Mouse (Mus musculus): ENCODE results near the gene Pip5k1b. TPM values are rescaled to one million over a fixed set of nuclear protein-coding genes. Genes with fewer than 3 reads are reported as not detected.

Gene Pip5k1b
- polyA plus RNA-seq, 1 experiment: 0.68 TPM

- TF ChIP-seq CTCF (IDR thresholded peaks at IDR 0.05; ENCODE audit: control insufficient read depth, insufficient read depth, insufficient read length): no peak
- TF ChIP-seq FOSL1 (IDR thresholded peaks at IDR 0.05; ENCODE audit: insufficient read depth, low read length, poor library complexity, severe bottlenecking): no peak
- TF ChIP-seq MAX (IDR thresholded peaks at IDR 0.05): no peak
- TF ChIP-seq USF1 (IDR thresholded peaks at IDR 0.05; ENCODE audit: low read depth): no peak
- TF ChIP-seq MYOD1 (IDR thresholded peaks at IDR 0.05; ENCODE audit: control insufficient read depth, insufficient read length, low read depth): no peak
- no peak for TF ChIP-seq CEBPB (IDR thresholded peaks at IDR 0.05; ENCODE audit: low read depth)
- no peak for TF ChIP-seq MYOG (IDR thresholded peaks at IDR 0.05; ENCODE audit: control insufficient read depth, extremely low read depth, insufficient read length)
- Histone ChIP-seq H3K4me3 (ENCODE audit: insufficient read depth, poor library complexity, severe bottlenecking) (no peak overlapping the region), H3ac (ENCODE audit: control insufficient read depth, insufficient read length, low read depth) (no peak overlapping the region), H3K79me2 (ENCODE audit: control insufficient read depth, insufficient read depth) (no peaks in the 10 kb centered on the region), H3K36me3 (ENCODE audit: control insufficient read depth, insufficient read depth) (no peaks in the 10 kb centered on the region), H3K27me3 (ENCODE audit: control insufficient read depth, insufficient read depth, insufficient read length) (no peaks in the 10 kb centered on the region), H3K79me3 (ENCODE audit: low read depth) (no peaks in the 10 kb centered on the region)
These were observed 20.5 kb upstream of the Pip5k1b start for GRCm38 (mm10) chr19:24576125-24576524.

GRCm38 (mm10) chr19:24571756-24572181, 16.1 kb upstream of the Pip5k1b start:
- Histone ChIP-seq H3K4me3 (ENCODE audit: insufficient read depth, poor library complexity, severe bottlenecking) (no peak overlapping the region), H3K27me3 (ENCODE audit: control insufficient read depth, insufficient read depth, insufficient read length) (no peaks in the 10 kb centered on the region), H3ac (ENCODE audit: control insufficient read depth, insufficient read length, low read depth) (no peak overlapping the region), H3K36me3 (ENCODE audit: control insufficient read depth, insufficient read depth) (no peaks in the 10 kb centered on the region), H3K79me3 (ENCODE audit: low read depth) (no peaks in the 10 kb centered on the region), H3K79me2 (ENCODE audit: control insufficient read depth, insufficient read depth) (no peaks in the 10 kb centered on the region)
- no peak for TF ChIP-seq USF1 (IDR thresholded peaks at IDR 0.05; ENCODE audit: low read depth)
- TF ChIP-seq FOSL1 (IDR thresholded peaks at IDR 0.05; ENCODE audit: insufficient read depth, low read length, poor library complexity, severe bottlenecking): no peak
- no peak for TF ChIP-seq MYOD1 (IDR thresholded peaks at IDR 0.05; ENCODE audit: control insufficient read depth, insufficient read length, low read depth)

- no peaks in the 10 kb centered on the region for H3K79me2 ChIP-seq (ENCODE audit: control insufficient read depth, insufficient read depth)
- no peaks in the 10 kb centered on the region for H3K36me3 ChIP-seq (ENCODE audit: control insufficient read depth, insufficient read depth)
- no peaks in the 10 kb centered on the region for H3K27me3 ChIP-seq (ENCODE audit: control insufficient read depth, insufficient read depth, insufficient read length)
- no peaks in the 10 kb centered on the region for H3K79me3 ChIP-seq (ENCODE audit: low read depth)
- no peak for TF ChIP-seq CEBPB (IDR thresholded peaks at IDR 0.05; ENCODE audit: low read depth)
- no peak for TF ChIP-seq MYOD1 (IDR thresholded peaks at IDR 0.05; ENCODE audit: control insufficient read depth, insufficient read length, low read depth)
- no peak for TF ChIP-seq FOSL1 (IDR thresholded peaks at IDR 0.05; ENCODE audit: insufficient read depth, low read length, poor library complexity, severe bottlenecking)
- TF ChIP-seq MAX (IDR thresholded peaks at IDR 0.05): no peak
- no peak for TF ChIP-seq USF1 (IDR thresholded peaks at IDR 0.05; ENCODE audit: low read depth)
- TF ChIP-seq CTCF (IDR thresholded peaks at IDR 0.05; ENCODE audit: control insufficient read depth, insufficient read depth, insufficient read length): no peak
- no peak for TF ChIP-seq MYOG (IDR thresholded peaks at IDR 0.05; ENCODE audit: control insufficient read depth, extremely low read depth, insufficient read length)
- H3ac ChIP-seq (ENCODE audit: control insufficient read depth, insufficient read length, low read depth): no peak overlapping the region
- no peak overlapping the region for H3K4me3 ChIP-seq (ENCODE audit: insufficient read depth, poor library complexity, severe bottlenecking)
These were observed 15.3 kb upstream of the Pip5k1b start for GRCm38 (mm10) chr19:24570969-24571368.

GRCm38 (mm10) chr19:24557456-24557855, 1.8 kb upstream of the Pip5k1b start:
- no peaks in the 10 kb centered on the region for H3K36me3 ChIP-seq (ENCODE audit: control insufficient read depth, insufficient read depth)
- no peaks in the 10 kb centered on the region for H3K79me3 ChIP-seq (ENCODE audit: low read depth)
- H3K4me3 ChIP-seq (ENCODE audit: insufficient read depth, poor library complexity, severe bottlenecking): no peak overlapping the region
- H3ac ChIP-seq (ENCODE audit: control insufficient read depth, insufficient read length, low read depth): no peak overlapping the region
- TF ChIP-seq USF1 (IDR thresholded peaks at IDR 0.05; ENCODE audit: low read depth) (no peak), FOSL1 (IDR thresholded peaks at IDR 0.05; ENCODE audit: insufficient read depth, low read length, poor library complexity, severe bottlenecking) (no peak)
- peaks cover 20% of the 10 kb centered on the region for H3K27me3 ChIP-seq (ENCODE audit: control insufficient read depth, insufficient read depth, insufficient read length)
- H3K79me2 ChIP-seq (ENCODE audit: control insufficient read depth, insufficient read depth): no peaks in the 10 kb centered on the region

GRCm38 (mm10) chr19:24556585-24556966, 904 bp upstream of the Pip5k1b start:
- Histone ChIP-seq H3ac (ENCODE audit: control insufficient read depth, insufficient read length, low read depth) (no peak overlapping the region), H3K79me3 (ENCODE audit: low read depth) (no peaks in the 10 kb centered on the region), H3K4me3 (ENCODE audit: insufficient read depth, poor library complexity, severe bottlenecking) (no peak overlapping the region), H3K36me3 (ENCODE audit: control insufficient read depth, insufficient read depth) (no peaks in the 10 kb centered on the region), H3K79me2 (ENCODE audit: control insufficient read depth, insufficient read depth) (no peaks in the 10 kb centered on the region), H3K27me3 (ENCODE audit: control insufficient read depth, insufficient read depth, insufficient read length) (peaks cover 20% of the 10 kb centered on the region)
- no peak for TF ChIP-seq MYOG (IDR thresholded peaks at IDR 0.05; ENCODE audit: control insufficient read depth, extremely low read depth, insufficient read length)
- TF ChIP-seq FOSL1 (IDR thresholded peaks at IDR 0.05; ENCODE audit: insufficient read depth, low read length, poor library complexity, severe bottlenecking): no peak
- no peak for TF ChIP-seq CTCF (IDR thresholded peaks at IDR 0.05; ENCODE audit: control insufficient read depth, insufficient read depth, insufficient read length)
- TF ChIP-seq USF1 (IDR thresholded peaks at IDR 0.05; ENCODE audit: low read depth): no peak
- TF ChIP-seq MYOD1 (IDR thresholded peaks at IDR 0.05; ENCODE audit: control insufficient read depth, insufficient read length, low read depth): no peak
- no peak for TF ChIP-seq CEBPB (IDR thresholded peaks at IDR 0.05; ENCODE audit: low read depth)
- no peak for TF ChIP-seq MAX (IDR thresholded peaks at IDR 0.05)

- TF ChIP-seq USF1 (IDR thresholded peaks at IDR 0.05; ENCODE audit: low read depth): no peak
- TF ChIP-seq FOSL1 (IDR thresholded peaks at IDR 0.05; ENCODE audit: insufficient read depth, low read length, poor library complexity, severe bottlenecking): no peak
- TF ChIP-seq CEBPB (IDR thresholded peaks at IDR 0.05; ENCODE audit: low read depth): no peak
- no peak for TF ChIP-seq MAX (IDR thresholded peaks at IDR 0.05)
- no peak for TF ChIP-seq MYOG (IDR thresholded peaks at IDR 0.05; ENCODE audit: control insufficient read depth, extremely low read depth, insufficient read length)
- no peak for TF ChIP-seq CTCF (IDR thresholded peaks at IDR 0.05; ENCODE audit: control insufficient read depth, insufficient read depth, insufficient read length)
- no peak for TF ChIP-seq MYOD1 (IDR thresholded peaks at IDR 0.05; ENCODE audit: control insufficient read depth, insufficient read length, low read depth)
- peak overlapping the region; percentile 18 for H3K4me3 ChIP-seq (ENCODE audit: insufficient read depth, poor library complexity, severe bottlenecking)
- H3ac ChIP-seq (ENCODE audit: control insufficient read depth, insufficient read length, low read depth): peak overlapping the region; percentile 65
- H3K36me3 ChIP-seq (ENCODE audit: control insufficient read depth, insufficient read depth): no peaks in the 10 kb centered on the region
- no peaks in the 10 kb centered on the region for H3K79me2 ChIP-seq (ENCODE audit: control insufficient read depth, insufficient read depth)
- H3K27me3 ChIP-seq (ENCODE audit: control insufficient read depth, insufficient read depth, insufficient read length): peaks cover 20% of the 10 kb centered on the region
- no peaks in the 10 kb centered on the region for H3K79me3 ChIP-seq (ENCODE audit: low read depth)
These were observed 372 bp upstream of the Pip5k1b start for GRCm38 (mm10) chr19:24555904-24556584.
